Comparison of ENCODE assay signal across 8 mouse cellular contexts in genomic region chr11:117031249-117031648, GRCm38 (mm10).
A peak's percentile ranks its signal among the peaks of the same experiment; 100 is the strongest.
DNase-seq lines count a peak whose midpoint lies in the region; ATAC-seq lines count a peak whose summit lies in the region.
"Had no signal": no experiment of that assay in that cellular context is flagged by ENCODE, and none has a peak within 500 bp of the region (broad histone marks: within the 10 kb centered on the region; RNA-seq: fewer than 3 reads in every experiment).

No protein-coding gene starts in this region.

- intact Hi-C loops in left cerebral cortex, postnatal 14 days (cut with DNase I): no loop called here

- H3K27me3 ChIP-seq in forebrain, embryonic 15.5 days: no peaks in the 10 kb centered on the region

- no peaks in the 10 kb centered on the region for H3K9me3 ChIP-seq in forebrain, embryonic 15.5 days

- H3K27ac ChIP-seq in forebrain, embryonic 15.5 days (replicated peaks): peak overlapping the region; percentile 77; the same call in 1 of the 2 replicates

- no peak overlapping the region for H3K9ac ChIP-seq in forebrain, embryonic 15.5 days (replicated peaks)

- no peaks in the 10 kb centered on the region for H3K36me3 ChIP-seq in forebrain, embryonic 15.5 days

- H3K4me1 ChIP-seq in forebrain, embryonic 15.5 days: peaks cover 38% of the 10 kb centered on the region

- WGBS in forebrain, embryonic 15.5 days: 21% methylated on average over 4 of the region's 4 CpGs

- ATAC-seq in forebrain, embryonic 15.5 days (replicated peaks): no peak
- ATAC-seq in megakaryocyte-erythroid progenitor cell, adult 5-6 weeks (replicated peaks; ENCODE audit: low FRiP score, low TSS enrichment, poor library complexity, severe bottlenecking): no peak

- peak; percentile 29 to 54 for DNase-seq in right cerebral cortex, adult 2 months (ENCODE audit: low spot score in 2 of 2)
- no peak for DNase-seq in right cerebral cortex, postnatal 14 days
- peak; percentile 41 to 74 for DNase-seq in left cerebral cortex, postnatal 14 days (ENCODE audit: low spot score in 2 of 2)
- peak; percentile 33 for DNase-seq in yolk sac, embryonic 10.5 days (ENCODE audit: low spot score)
- no peak for DNase-seq in adrenal gland, postnatal 4 days (ENCODE audit: low spot score in 2 of 2)

- H3K4me3 ChIP-seq in forebrain, embryonic 15.5 days: no peak overlapping the region
- H3K4me3 ChIP-seq: megakaryocyte, embryonic 14.5 days had no signal

- H3K4me2 ChIP-seq in forebrain, embryonic 15.5 days (replicated peaks): no peak overlapping the region

Comparison
In these comparisons a context has a peak if more than half of its experiments do, and no peak if none do; other contexts are left out.
1. DNase-seq: peak in right cerebral cortex, adult 2 months (2 of 2), left cerebral cortex, postnatal 14 days (2 of 2) and yolk sac, embryonic 10.5 days (single experiment); none in right cerebral cortex, postnatal 14 days (single experiment) and adrenal gland, postnatal 4 days (0 of 2).